Mouse (Mus musculus) stomach, embryonic 15.5 days (tissue): Measurements from ENCODE around the gene Trim39. TPM values are rescaled to one million over a fixed set of nuclear protein-coding genes. Genes with fewer than 3 reads are reported as not detected.

Experiments used
- ATAC-seq: fragments of 200-750 bp; cut with Nextera tagmentation; 2 replicates; pipeline ENCODE4 v1.8.0; 2017; ENCODE audit warnings: low read depth, moderate number of reproducible peaks, moderate TSS enrichment; ENCODE audit not compliant: insufficient read depth, low FRiP score
- H3K27ac ChIP-seq: fragments of 300-500 bp; sonication (generic); 2 replicates; pipeline ENCODE4 v1.5.1; 2015; ENCODE audit warnings: mild to moderate bottlenecking, inconsistent platforms
- H3K27me3 ChIP-seq: fragments of 300-500 bp; sonication (generic); replicated peaks from 2 replicates; pipeline ENCODE4 v1.6.1; 2015; ENCODE audit warnings: inconsistent platforms
- H3K36me3 ChIP-seq: fragments of 300-500 bp; sonication (generic); 2 replicates; pipeline ENCODE4 v1.6.1; 2015; ENCODE audit warnings: inconsistent platforms
- H3K4me1 ChIP-seq: fragments of 300-500 bp; sonication (generic); 2 replicates; pipeline ENCODE4 v1.6.1; 2015; ENCODE audit warnings: inconsistent platforms
- H3K4me2 ChIP-seq: fragments of 300-500 bp; sonication (generic); 2 replicates; pipeline ENCODE4 v1.6.1; 2015; ENCODE audit warnings: mild to moderate bottlenecking, inconsistent platforms
- H3K4me3 ChIP-seq: fragments of 300-500 bp; sonication (generic); replicated peaks from 2 replicates; pipeline ENCODE4 v1.5.1; 2015; ENCODE audit warnings: inconsistent platforms
- H3K9ac ChIP-seq: fragments of 300-500 bp; sonication (generic); 2 replicates; pipeline ENCODE4 v1.6.1; 2015; ENCODE audit warnings: inconsistent platforms
- H3K9me3 ChIP-seq: fragments of 300-500 bp; sonication (generic); 2 replicates; pipeline ENCODE4 v1.6.1; 2016; ENCODE audit warnings: inconsistent platforms
- WGBS: fragments of 180-500 bp; shearing (Covaris S2); methylation state at CpG from one replicate; pipeline ENCODE4 v1.1.7; 2015; 5-methylcytosine and 5-hydroxymethylcytosine counted together
- polyA plus RNA-seq: library from polyadenylated mRNA; unstranded; fragments of >200 nt; fragmentation: Nextera tagmentation; extraction: Ambion mirVana; gene quantifications from 2 replicates; pipeline ENCODE4 v1.2.1, GENCODE M21; 2015

The Trim39 gene
- polyA plus RNA-seq, 1 experiment from 2014 or later, result 16.4 TPM

DNA sequence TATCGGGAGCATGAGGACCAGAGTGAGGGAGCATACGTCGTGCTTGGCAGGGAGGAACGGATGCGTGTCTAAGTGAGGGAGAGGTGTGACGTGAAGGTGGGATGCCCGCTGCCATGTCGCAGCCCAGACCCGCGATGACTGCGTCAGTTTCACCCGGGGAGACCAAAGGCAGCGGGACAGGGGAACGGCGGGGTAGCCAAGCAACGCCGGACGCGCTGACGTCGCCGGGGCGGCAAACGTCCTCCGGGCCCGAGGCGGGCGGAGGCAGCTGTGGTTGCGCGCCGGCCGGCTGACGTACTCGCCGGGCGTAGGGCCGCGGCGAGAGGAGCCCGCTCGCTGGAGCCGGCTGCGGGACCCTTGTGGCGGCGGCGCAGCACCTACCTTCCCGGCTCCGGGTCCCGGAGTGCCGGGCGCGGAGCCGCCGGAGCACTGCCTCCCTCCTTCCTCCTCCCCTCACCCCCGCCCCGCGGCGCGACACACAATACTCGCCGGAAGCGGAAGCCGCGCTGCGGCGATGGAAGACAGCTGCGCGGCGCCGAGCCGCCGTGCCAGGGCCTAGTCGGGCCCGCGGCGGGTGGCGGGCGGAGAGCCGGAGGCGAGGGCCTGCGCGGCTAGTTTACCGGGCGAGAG, 976 bp downstream of the Trim39 start:
- H3K27me3 ChIP-seq, result no peaks in the 10 kb centered on the region
- ATAC-seq, result peak; percentile 89
- H3K27ac ChIP-seq, result peak overlapping the region; percentile 89
- H3K4me1 ChIP-seq, result peaks cover 20% of the 10 kb centered on the region
- WGBS, result under 1% methylated on average over 81 of the region's 84 CpGs
- peak overlapping the region; percentile 85 for H3K4me3 ChIP-seq
- H3K9me3 ChIP-seq, result no peaks in the 10 kb centered on the region
- peak overlapping the region; percentile 67 for H3K4me2 ChIP-seq
- H3K9ac ChIP-seq, result peak overlapping the region; percentile 69
- no peaks in the 10 kb centered on the region; the same call in 1 of the 2 replicates for H3K36me3 ChIP-seq

DNA sequence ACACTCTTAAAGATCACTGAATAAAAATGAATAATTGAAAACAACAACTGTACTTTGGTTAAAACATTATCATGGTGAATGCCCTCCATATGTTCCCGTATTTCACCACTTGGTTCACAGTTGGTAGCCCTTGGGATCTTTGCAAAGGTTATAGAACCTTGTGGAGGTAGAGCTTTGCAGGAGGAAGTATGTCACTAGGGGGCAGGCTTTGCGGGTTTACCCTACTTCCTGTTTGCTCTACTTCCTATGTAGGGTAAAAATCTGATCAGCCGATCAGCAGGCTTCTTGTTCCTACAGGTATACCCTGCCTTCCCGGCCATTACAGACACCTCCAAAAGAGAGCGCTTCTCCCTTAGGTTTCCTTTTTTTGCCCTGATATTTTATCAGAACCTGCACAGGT, 6.2 kb downstream of the Trim39 start:
- H3K9ac ChIP-seq, result no peak overlapping the region
- no peaks in the 10 kb centered on the region for H3K9me3 ChIP-seq
- 0 out of 2 replicates have a peak, but pooled peaks cover 5% of the 10 kb centered on the region for H3K4me1 ChIP-seq
- no peak overlapping the region for H3K4me3 ChIP-seq
- WGBS, result 71% methylated on average over 5 of the region's 5 CpGs
- no peak overlapping the region for H3K27ac ChIP-seq
- no peak for ATAC-seq
- H3K36me3 ChIP-seq, result peaks cover 19% of the 10 kb centered on the region
- H3K4me2 ChIP-seq, result no peak overlapping the region
- H3K27me3 ChIP-seq, result no peaks in the 10 kb centered on the region

DNA sequence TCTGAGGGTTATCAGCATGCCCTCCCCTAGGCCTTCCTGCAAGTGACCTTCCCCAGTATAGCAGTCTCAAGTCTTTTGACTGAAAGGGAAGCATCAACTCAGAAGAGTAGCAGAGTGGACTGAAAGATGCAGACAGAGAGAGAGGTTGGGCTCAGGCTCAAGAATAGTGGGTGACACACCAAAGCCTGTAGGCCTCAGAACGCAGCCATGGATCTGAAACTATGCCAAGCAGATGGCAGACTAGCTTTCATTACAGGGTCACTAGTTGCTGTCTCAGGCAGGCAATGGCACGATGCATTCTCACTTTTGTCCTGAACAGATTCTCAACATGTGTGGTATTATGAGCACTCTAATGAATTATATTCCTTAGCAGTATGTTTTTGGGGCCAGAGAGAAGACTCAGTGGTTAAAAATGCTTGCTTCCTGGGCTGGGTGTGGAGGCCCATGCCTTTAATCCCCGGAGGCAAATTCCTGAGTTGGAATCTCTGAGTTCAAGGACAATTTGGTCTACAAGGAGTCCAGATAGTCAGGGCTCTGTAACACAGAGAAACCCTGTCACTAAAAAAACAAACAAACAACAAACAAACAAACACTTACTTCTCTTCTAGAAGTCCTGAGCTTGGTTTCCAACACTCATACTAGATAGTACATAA, 7.6 kb downstream of the Trim39 start:
- no peak for ATAC-seq
- H3K36me3 ChIP-seq, result peaks cover 29% of the 10 kb centered on the region
- H3K9ac ChIP-seq, result no peak overlapping the region
- H3K4me3 ChIP-seq, result no peak overlapping the region
- H3K4me2 ChIP-seq, result no peak overlapping the region
- H3K27me3 ChIP-seq, result no peaks in the 10 kb centered on the region
- H3K9me3 ChIP-seq, result no peaks in the 10 kb centered on the region
- no peaks in the 10 kb centered on the region for H3K4me1 ChIP-seq
- no peak overlapping the region for H3K27ac ChIP-seq
- WGBS, result 94% methylated on average over 3 of the region's 3 CpGs

DNA sequence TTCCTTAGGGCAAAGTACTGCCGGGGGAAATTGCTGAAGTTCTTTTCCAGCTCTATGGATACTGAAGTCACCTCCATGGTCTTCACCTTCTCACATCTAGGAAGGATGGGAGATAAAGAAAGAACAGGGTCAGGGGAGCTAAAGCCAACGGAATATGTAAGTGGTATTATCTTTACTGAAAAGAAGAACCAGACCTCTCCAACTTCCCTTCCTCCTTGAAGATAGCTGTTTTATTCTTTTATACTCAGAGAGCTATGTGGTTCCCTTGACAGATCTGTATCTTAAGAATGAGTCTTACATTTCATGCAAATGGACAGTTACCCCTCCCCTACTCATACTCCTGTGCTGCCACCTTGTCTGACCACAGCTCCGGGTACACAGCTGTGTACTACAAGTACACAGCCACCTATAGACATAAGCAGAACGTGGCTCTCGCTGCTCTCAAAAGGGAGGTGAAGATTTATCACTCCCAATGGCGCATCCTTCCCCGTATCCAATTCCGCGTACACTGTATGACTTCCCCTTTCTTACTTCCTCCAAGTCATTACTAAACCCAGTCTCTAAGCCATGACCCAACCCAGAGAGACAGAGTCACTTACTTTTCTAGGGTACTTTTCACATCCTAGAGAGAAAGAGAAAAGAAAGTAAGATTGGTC, 10.4 kb downstream of the Trim39 start:
- H3K4me1 ChIP-seq, result peaks cover 4% of the 10 kb centered on the region; the same call in 1 of the 2 replicates
- H3K9ac ChIP-seq, result no peak overlapping the region
- WGBS, result 88% methylated on average over 9 of the region's 9 CpGs
- no peak for ATAC-seq
- H3K4me3 ChIP-seq, result no peak overlapping the region
- no peaks in the 10 kb centered on the region for H3K9me3 ChIP-seq
- peaks cover 29% of the 10 kb centered on the region for H3K36me3 ChIP-seq
- no peak overlapping the region for H3K27ac ChIP-seq
- no peaks in the 10 kb centered on the region for H3K27me3 ChIP-seq
- H3K4me2 ChIP-seq, result no peak overlapping the region

DNA sequence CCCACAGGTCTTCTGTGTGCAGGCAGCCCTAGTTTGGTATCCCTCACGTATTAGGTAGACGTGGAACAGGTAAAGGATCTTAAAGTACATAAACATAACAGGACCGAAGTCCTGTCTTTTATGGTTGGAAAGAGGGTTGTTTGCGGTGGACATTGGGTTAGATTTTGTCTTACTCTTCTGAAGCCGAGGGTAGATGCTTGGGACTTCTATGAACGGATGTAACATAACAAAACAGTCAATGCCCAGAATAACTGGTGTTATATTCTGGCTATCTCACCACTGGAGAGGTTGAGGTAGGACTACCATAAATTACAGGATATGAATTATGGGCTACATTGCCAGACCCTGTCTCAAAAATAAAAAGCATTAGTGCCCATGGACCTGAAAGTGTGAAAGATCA, 14.1 kb downstream of the Trim39 start, which contains the start of gene Rpp21:
TSS of gene Rpp21 (minus strand) at position 101 of the 400 bp plus-strand sequence.
- H3K27ac ChIP-seq, result peak within 1 kb of the TSS; percentile 86

DNA sequence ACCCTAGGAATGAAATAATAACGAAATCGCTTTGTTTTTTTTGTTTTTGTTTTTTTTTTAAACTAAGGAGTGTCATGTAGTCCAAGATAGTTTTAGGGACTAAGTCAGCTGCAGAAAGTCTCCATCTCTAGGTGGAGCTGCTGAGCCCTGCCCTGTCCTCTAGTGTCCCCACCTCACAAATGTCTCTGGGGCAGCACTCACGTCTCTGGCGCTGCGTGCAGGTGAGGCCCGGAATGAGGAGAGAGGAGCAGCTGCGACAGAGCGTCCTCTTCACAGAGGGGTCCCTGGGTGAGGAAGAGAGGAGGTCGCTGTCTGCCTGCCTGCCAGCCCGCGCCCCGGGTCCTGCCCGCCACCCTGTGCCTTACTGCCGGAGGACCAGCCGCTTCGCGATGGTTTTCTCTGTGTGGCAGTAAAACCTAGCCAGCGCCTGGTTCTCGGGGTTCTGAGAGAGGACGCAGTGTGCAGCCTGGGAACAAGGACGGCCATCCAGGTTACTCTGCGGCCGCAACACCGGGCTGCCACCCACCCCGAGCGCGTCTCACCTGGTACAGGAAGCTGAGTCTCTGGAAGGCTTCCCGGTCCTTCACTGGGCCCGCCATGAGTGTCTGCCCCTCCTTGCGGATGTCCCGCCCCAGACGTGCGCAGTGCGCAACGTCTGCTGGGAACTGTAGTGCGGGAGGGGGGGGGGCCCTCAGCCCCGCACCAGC, 14.7 kb downstream of the Trim39 start:
- H3K9ac ChIP-seq, result peak overlapping the region; percentile 72
- peaks cover 18% of the 10 kb centered on the region; the same call in 1 of the 2 replicates for H3K36me3 ChIP-seq
- H3K4me3 ChIP-seq, result peak overlapping the region; percentile 71
- no peaks in the 10 kb centered on the region for H3K9me3 ChIP-seq
- peak; percentile 96 for ATAC-seq
- peaks cover 6% of the 10 kb centered on the region; the same call in 1 of the 2 replicates for H3K4me1 ChIP-seq
- peak overlapping the region; percentile 86 for H3K27ac ChIP-seq
- H3K4me2 ChIP-seq, result peak overlapping the region; percentile 53
- H3K27me3 ChIP-seq, result no peaks in the 10 kb centered on the region
- under 1% methylated on average over 37 of the region's 37 CpGs for WGBS

More for the DNA sequence above, 14.1 kb downstream of the Trim39 start, which contains the start of gene Rpp21:
- peak within 1 kb of the TSS; percentile 71 for H3K4me3 ChIP-seq
- H3K4me2 ChIP-seq, result peak within 1 kb of the TSS; percentile 53
- H3K9ac ChIP-seq, result peak within 1 kb of the TSS; percentile 72
- peaks cover 20% of the 10 kb centered on the region for H3K36me3 ChIP-seq
- H3K9me3 ChIP-seq, result no peaks in the 10 kb centered on the region
- no peaks in the 10 kb centered on the region for H3K27me3 ChIP-seq
- no peak for ATAC-seq
- WGBS, result 40% methylated on average over 6 of the region's 6 CpGs
- H3K4me1 ChIP-seq, result peaks cover 6% of the 10 kb centered on the region; the same call in 1 of the 2 replicates

DNA sequence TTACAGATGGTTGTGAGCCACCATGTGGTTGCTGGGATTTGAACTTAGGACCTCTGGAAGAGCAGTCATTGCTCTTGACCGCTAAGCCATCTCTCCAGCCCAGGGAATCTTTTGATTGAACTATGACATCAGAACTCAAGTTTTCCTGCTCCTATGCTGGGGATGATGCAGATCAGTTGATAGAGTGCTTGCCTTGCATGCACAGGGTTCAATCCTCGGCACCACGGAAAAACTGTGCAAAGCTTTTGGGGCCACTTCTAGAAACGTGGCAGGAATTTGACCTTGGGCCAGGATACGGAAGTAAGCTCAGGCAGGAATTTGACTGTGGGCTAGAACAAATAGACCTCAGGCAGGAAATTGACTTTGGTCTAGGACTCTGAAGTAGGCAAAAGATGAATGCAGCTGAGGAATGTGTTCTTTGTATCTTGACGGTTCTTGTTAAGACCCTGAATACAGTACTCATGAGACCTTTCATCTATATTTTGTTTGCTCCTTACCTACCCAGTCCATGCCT, 18.9 kb downstream of the Trim39 start:
- Histone ChIP-seq H3K4me3 (no peak overlapping the region), H3K9me3 (no peaks in the 10 kb centered on the region), H3K36me3 (no peaks in the 10 kb centered on the region), H3K4me1 (peaks cover 6% of the 10 kb centered on the region; the same call in 1 of the 2 replicates), H3K27me3 (peaks cover 16% of the 10 kb centered on the region), H3K4me2 (no peak overlapping the region), H3K27ac (no peak overlapping the region), H3K9ac (no peak overlapping the region)
- 38% methylated on average over 6 of the region's 6 CpGs for WGBS
- ATAC-seq, result no peak

DNA sequence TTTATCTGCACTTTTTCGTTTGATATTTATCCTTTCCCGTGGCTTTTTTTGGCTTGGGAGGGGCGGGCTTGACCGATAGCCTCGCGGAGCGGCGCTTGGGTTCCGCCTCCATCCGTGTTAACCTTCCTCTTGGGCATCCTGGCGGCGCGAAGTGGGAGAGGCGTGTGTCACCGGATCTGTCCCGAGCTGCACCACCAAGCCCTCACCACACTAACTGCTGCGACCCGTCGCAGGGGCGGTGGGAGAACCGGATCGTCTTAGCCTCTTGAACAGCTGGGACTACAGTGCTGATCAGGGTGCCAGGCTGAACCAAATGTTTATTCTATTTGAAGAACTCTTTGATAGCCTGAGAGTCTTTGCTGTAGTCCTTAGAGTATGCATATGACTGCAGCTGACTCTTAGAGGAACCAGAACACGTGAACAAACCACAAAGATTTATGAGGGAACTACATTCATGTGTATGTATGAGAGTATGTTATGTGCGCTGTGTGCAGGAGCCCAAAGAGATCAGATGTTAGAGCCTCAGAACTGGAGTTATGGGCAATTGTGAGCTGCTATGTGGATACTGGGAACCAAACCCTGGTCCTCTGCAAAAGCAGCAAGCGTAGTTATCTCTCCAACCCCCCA, 19.7 kb downstream of the Trim39 start:
- 7% methylated on average over 25 of the region's 25 CpGs for WGBS
- Histone ChIP-seq H3K27ac (no peak overlapping the region), H3K4me3 (peak overlapping the region; percentile 26), H3K9me3 (no peaks in the 10 kb centered on the region), H3K4me1 (peaks cover 6% of the 10 kb centered on the region; the same call in 1 of the 2 replicates), H3K4me2 (peak overlapping the region; percentile 46), H3K9ac (no peak overlapping the region), H3K36me3 (no peaks in the 10 kb centered on the region), H3K27me3 (peaks cover 18% of the 10 kb centered on the region)
- ATAC-seq, result peak; percentile 29; the same call in 1 of the 2 replicates

DNA sequence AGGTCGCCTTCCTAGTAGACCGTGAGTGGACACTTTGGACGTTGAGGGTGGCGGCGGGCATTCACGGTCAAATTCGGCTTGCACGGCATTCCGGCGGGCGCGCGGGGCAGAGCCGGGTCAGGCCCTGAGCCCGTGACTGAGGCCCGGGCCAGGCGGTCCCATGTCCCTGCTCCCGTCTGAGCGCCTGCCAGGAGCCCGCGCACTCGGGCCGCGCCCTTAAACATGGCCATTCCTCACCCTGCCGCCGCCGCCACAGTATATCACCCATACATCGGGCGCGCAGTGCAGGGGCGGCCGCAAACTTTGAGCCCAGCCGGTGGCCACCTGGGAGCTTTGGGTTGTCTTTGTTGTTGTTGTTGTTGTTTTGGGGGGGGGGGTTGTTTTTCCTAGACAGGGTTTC, 23.2 kb downstream of the Trim39 start:
- Histone ChIP-seq H3K4me2 (peak overlapping the region; percentile 37), H3K27me3 (peaks cover 18% of the 10 kb centered on the region), H3K9me3 (no peaks in the 10 kb centered on the region), H3K27ac (no peak overlapping the region), H3K9ac (no peak overlapping the region), H3K4me1 (no peaks in the 10 kb centered on the region), H3K36me3 (no peaks in the 10 kb centered on the region), H3K4me3 (peak overlapping the region; percentile 26)
- no peak for ATAC-seq
- 16% methylated on average over 33 of the region's 33 CpGs for WGBS

DNA sequence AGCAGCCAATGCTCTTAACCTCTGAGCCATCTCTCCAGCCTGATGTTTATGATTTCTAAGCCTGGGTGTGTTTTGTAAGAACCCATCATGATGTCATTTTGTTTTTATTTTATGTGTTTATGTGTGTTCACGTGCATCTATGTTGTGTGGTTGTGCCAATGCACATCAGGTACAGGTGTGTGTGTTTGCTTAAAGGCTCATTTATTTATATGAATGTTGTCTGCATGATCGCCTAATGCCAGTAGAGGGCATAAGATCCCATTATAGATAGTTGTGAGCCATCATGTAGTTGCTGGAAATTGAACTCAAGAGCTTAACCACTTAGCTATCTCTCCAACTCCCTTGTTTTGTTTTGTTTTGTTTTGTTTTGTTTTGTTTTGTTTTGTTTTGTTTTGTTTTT, 26.3 kb downstream of the Trim39 start:
- H3K27me3 ChIP-seq, result peaks cover 18% of the 10 kb centered on the region
- WGBS, result 81% methylated on average over 2 of the region's 2 CpGs
- no peak overlapping the region for H3K4me3 ChIP-seq
- no peaks in the 10 kb centered on the region for H3K4me1 ChIP-seq
- H3K27ac ChIP-seq, result no peak overlapping the region
- H3K9ac ChIP-seq, result no peak overlapping the region
- no peak for ATAC-seq
- no peaks in the 10 kb centered on the region for H3K9me3 ChIP-seq
- no peaks in the 10 kb centered on the region for H3K36me3 ChIP-seq
- no peak overlapping the region for H3K4me2 ChIP-seq

DNA sequence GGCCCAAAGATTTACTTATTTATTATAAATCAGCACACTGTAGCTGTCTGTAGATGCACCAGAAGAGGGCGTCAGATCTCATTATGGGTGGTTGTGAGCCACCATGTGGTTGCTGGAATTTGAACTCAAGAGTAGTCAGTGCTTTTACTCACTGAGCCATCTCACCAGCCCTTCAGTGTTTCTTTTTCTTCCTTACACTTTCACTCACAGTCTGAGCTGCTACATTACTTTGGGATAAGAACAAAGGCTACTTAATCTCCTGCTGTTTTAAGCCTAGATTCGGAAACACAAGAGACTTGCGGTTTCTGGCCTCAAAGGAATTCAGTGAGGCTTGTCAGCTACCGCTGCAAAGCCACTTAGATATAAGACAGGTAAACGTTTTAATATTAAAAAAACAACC, 28.0 kb downstream of the Trim39 start:
- no peak for ATAC-seq
- Histone ChIP-seq H3K27ac (no peak overlapping the region), H3K4me1 (no peaks in the 10 kb centered on the region), H3K27me3 (peaks cover 11% of the 10 kb centered on the region), H3K9me3 (no peaks in the 10 kb centered on the region), H3K9ac (no peak overlapping the region), H3K36me3 (no peaks in the 10 kb centered on the region), H3K4me3 (no peak overlapping the region), H3K4me2 (no peak overlapping the region)
- WGBS, result 34% methylated on average over 5 of the region's 5 CpGs
